Mouse (Mus musculus) E14TG2a.4 (cell line): ENCODE results near the gene Mpig6b.

Experiments used
- CTCF ChIP-seq: conservative IDR thresholded peaks from 2 replicates; pipeline ENCODE4 v1.5.1; 2014; ENCODE audit warnings: low read length
- POU5F1 ChIP-seq: IDR thresholded peaks from 2 replicates; pipeline ENCODE4 v1.6.1; 2014; ENCODE audit warnings: low read length, borderline replicate concordance

GRCm38 (mm10) chr17:35028315-35028714 is 37.7 kb downstream of the Mpig6b start:
- TF ChIP-seq CTCF = no peak
- no peak for TF ChIP-seq POU5F1
